Mouse (Mus musculus): ENCODE measurements around the gene Sox5. TPM values are rescaled to one million over a fixed set of nuclear protein-coding genes. Genes with fewer than 3 reads are reported as not detected.
A peak's percentile ranks its signal among the peaks of the same experiment; 100 is the strongest.

Sox5 gene
- total and polyA plus RNA-seq, 2 experiments from 2014 or later = 2.1 to 3.2 TPM

GRCm38 (mm10) chr6:144374810-144375209 lies 407.0 kb downstream of the Sox5 start:
- H3K9me3 ChIP-seq (replicated peaks; ENCODE audit: control insufficient read depth, low read length) = no peaks in the 10 kb centered on the region
- 61% methylated on average over 11 of the region's 11 CpGs for WGBS
- TF ChIP-seq EP300 (IDR thresholded peaks at IDR 0.05; ENCODE audit: low read depth) (no peak), CTCF (IDR thresholded peaks at IDR 0.05; ENCODE audit: low read depth) (no peak)
- H3K36me3 ChIP-seq (replicated peaks; ENCODE audit: control insufficient read depth, insufficient read depth, low read length) = no peaks in the 10 kb centered on the region
- DNase-seq (ENCODE audit: low spot score) = no peak
- no peak overlapping the region for H3K4me3 ChIP-seq (ENCODE audit: low read depth, low read length)
- H3K4me2 ChIP-seq (ENCODE audit: low read depth, low read length) = no peak overlapping the region
- H3K9ac ChIP-seq (replicated peaks; ENCODE audit: low read depth, low read length) = no peak overlapping the region
- H3K27ac ChIP-seq (ENCODE audit: low read depth) = no peak overlapping the region
- H3K4me1 ChIP-seq (ENCODE audit: control insufficient read depth, insufficient read depth) = no peaks in the 10 kb centered on the region
- ATAC-seq (ENCODE audit: insufficient read depth, low read depth) = no peak
- no peaks in the 10 kb centered on the region for H3K27me3 ChIP-seq (ENCODE audit: control insufficient read depth, insufficient read depth, low read length)

- 46% methylated on average over 10 of the region's 10 CpGs for WGBS
- ATAC-seq (ENCODE audit: insufficient read depth, low read depth) = no peak
- H3K4me2 ChIP-seq (ENCODE audit: low read depth, low read length) = no peak overlapping the region
These were observed 411.1 kb downstream of the Sox5 start for GRCm38 (mm10) chr6:144370699-144371098.

DNA sequence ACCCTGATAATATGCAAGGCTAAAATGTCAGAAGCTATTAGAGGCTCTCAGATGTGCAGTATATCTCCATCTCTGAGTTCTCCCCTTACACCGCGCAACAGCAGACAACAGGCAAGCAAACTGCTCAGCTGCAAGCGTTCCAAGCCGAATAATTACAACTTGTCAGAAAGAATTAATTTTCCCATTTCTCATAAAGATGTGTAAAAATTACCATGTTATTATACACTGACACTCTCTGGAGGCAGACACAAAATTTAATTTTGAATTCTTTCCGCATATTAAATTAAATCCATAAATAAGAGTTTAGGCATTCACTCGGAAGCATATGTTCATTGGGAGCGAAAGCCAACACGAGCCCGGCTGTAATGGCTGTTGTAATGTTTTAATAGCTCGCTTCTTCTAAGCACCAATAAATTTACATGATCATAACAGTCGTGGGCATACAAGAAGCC lies 414.1 kb downstream of the Sox5 start:
- Histone ChIP-seq H3K4me2 (ENCODE audit: low read depth, low read length) (no peak overlapping the region), H3K9me3 (replicated peaks; ENCODE audit: control insufficient read depth, low read length) (no peaks in the 10 kb centered on the region), H3K4me1 (ENCODE audit: control insufficient read depth, insufficient read depth) (no peaks in the 10 kb centered on the region), H3K27ac (ENCODE audit: low read depth) (no peak overlapping the region), H3K4me3 (ENCODE audit: low read depth, low read length) (no peak overlapping the region), H3K9ac (replicated peaks; ENCODE audit: low read depth, low read length) (no peak overlapping the region), H3K27me3 (ENCODE audit: control insufficient read depth, insufficient read depth, low read length) (no peaks in the 10 kb centered on the region), H3K36me3 (replicated peaks; ENCODE audit: control insufficient read depth, insufficient read depth, low read length) (no peaks in the 10 kb centered on the region)
- TF ChIP-seq EP300 (IDR thresholded peaks at IDR 0.05; ENCODE audit: low read depth) = no peak
- TF ChIP-seq CTCF (IDR thresholded peaks at IDR 0.05; ENCODE audit: low read depth) = no peak
- DNase-seq (ENCODE audit: low spot score) (no peak), ATAC-seq (ENCODE audit: insufficient read depth, low read depth) (no peak)
- 91% methylated on average over 11 of the region's 11 CpGs for WGBS

More at GRCm38 (mm10) chr6:144370699-144371098, 411.1 kb downstream of the Sox5 start:
- Histone ChIP-seq H3K27ac (ENCODE audit: low read depth) (no peak overlapping the region), H3K4me3 (ENCODE audit: low read depth, low read length) (no peak overlapping the region), H3K4me1 (ENCODE audit: control insufficient read depth, insufficient read depth) (no peaks in the 10 kb centered on the region), H3K27me3 (ENCODE audit: control insufficient read depth, insufficient read depth, low read length) (no peaks in the 10 kb centered on the region), H3K9ac (replicated peaks; ENCODE audit: low read depth, low read length) (no peak overlapping the region), H3K36me3 (replicated peaks; ENCODE audit: control insufficient read depth, insufficient read depth, low read length) (no peaks in the 10 kb centered on the region), H3K9me3 (replicated peaks; ENCODE audit: control insufficient read depth, low read length) (no peaks in the 10 kb centered on the region)
- no peak for DNase-seq (ENCODE audit: low spot score)
- TF ChIP-seq EP300 (IDR thresholded peaks at IDR 0.05; ENCODE audit: low read depth) (no peak), CTCF (IDR thresholded peaks at IDR 0.05; ENCODE audit: low read depth) (no peak)

- no peaks in the 10 kb centered on the region for H3K9me3 ChIP-seq (replicated peaks; ENCODE audit: control insufficient read depth, low read length)
- H3K36me3 ChIP-seq (replicated peaks; ENCODE audit: control insufficient read depth, insufficient read depth, low read length) = no peaks in the 10 kb centered on the region
- H3K27me3 ChIP-seq (ENCODE audit: control insufficient read depth, insufficient read depth, low read length) = no peaks in the 10 kb centered on the region
- TF ChIP-seq CTCF (IDR thresholded peaks at IDR 0.05; ENCODE audit: low read depth) = no peak
- no peak for TF ChIP-seq EP300 (IDR thresholded peaks at IDR 0.05; ENCODE audit: low read depth)
- H3K9ac ChIP-seq (replicated peaks; ENCODE audit: low read depth, low read length) = no peak overlapping the region
- DNase-seq (ENCODE audit: low spot score) = peak; percentile 6
- H3K27ac ChIP-seq (ENCODE audit: low read depth) = no peak overlapping the region
- H3K4me2 ChIP-seq (ENCODE audit: low read depth, low read length) = peak overlapping the region; percentile 10; the same call in 1 of the 2 replicates
- peaks cover 11% of the 10 kb centered on the region; the same call in 1 of the 2 replicates for H3K4me1 ChIP-seq (ENCODE audit: control insufficient read depth, insufficient read depth)
- ATAC-seq (ENCODE audit: insufficient read depth, low read depth) = no peak; the same call in 1 of the 2 replicates
- no peak overlapping the region for H3K4me3 ChIP-seq (ENCODE audit: low read depth, low read length)
- 20% methylated on average over 5 of the region's 5 CpGs for WGBS
These were observed 420.3 kb downstream of the Sox5 start for GRCm38 (mm10) chr6:144361267-144362038.

DNA sequence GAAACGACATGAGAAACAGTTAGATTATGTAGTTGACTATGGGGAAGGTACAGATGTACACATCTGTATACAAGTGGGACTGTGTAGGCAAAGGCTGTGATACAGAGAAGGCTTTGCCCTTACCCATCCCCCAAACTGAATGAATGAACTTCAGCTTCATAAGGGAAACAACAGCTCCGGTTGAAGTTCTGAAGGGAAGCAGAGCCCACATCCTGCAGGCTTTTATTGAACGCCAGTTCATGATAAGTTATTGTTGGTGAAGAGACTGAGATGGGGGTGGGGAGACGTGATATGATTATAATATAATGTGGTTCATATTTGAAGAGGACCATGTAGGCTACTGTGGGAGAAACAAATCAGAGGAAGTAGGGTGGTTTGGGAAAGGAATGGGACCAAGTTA lies 424.7 kb downstream of the Sox5 start:
- no peak for ATAC-seq (ENCODE audit: insufficient read depth, low read depth)
- no peak for TF ChIP-seq CTCF (IDR thresholded peaks at IDR 0.05; ENCODE audit: low read depth)
- no peak for TF ChIP-seq EP300 (IDR thresholded peaks at IDR 0.05; ENCODE audit: low read depth)
- Histone ChIP-seq H3K27ac (ENCODE audit: low read depth) (no peak overlapping the region), H3K36me3 (replicated peaks; ENCODE audit: control insufficient read depth, insufficient read depth, low read length) (no peaks in the 10 kb centered on the region), H3K4me2 (ENCODE audit: low read depth, low read length) (no peak overlapping the region), H3K9ac (replicated peaks; ENCODE audit: low read depth, low read length) (no peak overlapping the region), H3K4me3 (ENCODE audit: low read depth, low read length) (no peak overlapping the region), H3K4me1 (ENCODE audit: control insufficient read depth, insufficient read depth) (peaks cover 11% of the 10 kb centered on the region; the same call in 1 of the 2 replicates), H3K9me3 (replicated peaks; ENCODE audit: control insufficient read depth, low read length) (no peaks in the 10 kb centered on the region), H3K27me3 (ENCODE audit: control insufficient read depth, insufficient read depth, low read length) (no peaks in the 10 kb centered on the region)
- 73% methylated on average over 4 of the region's 4 CpGs for WGBS
- DNase-seq (ENCODE audit: low spot score) = no peak

Data from heart, postnatal 0 days (tissue).